Mouse (Mus musculus) heart, embryonic 14.5 days (tissue): ENCODE measurements around the gene 3110040N11Rik. TPM values are rescaled to one million over a fixed set of nuclear protein-coding genes. Genes with fewer than 3 reads are reported as not detected.
A peak's percentile ranks its signal among the peaks of the same experiment; 100 is the strongest.

Experiments used
- ATAC-seq: fragments of 200-750 bp; cut with Nextera tagmentation; 2 replicates; pipeline ENCODE4 v1.8.0; 2017; ENCODE audit warnings: low read depth, moderate TSS enrichment; ENCODE audit not compliant: insufficient number of reproducible peaks, insufficient read depth, low FRiP score
- H3K27ac ChIP-seq, 2 experiments: fragments of 200-500 bp in 1 of 2; fragments of 300-500 bp in 1 of 2; sonication (generic) in 1 of 2; replicated peaks in 1 of 2; 2 replicates each; pipeline ENCODE4 v1.5.1; 2012 to 2014; ENCODE audit warnings: low read depth in 2 of 2, low read length in 2 of 2, control low read depth in 1 of 2, mild to moderate bottlenecking in 1 of 2, mixed read lengths in 1 of 2; ENCODE audit not compliant: control insufficient read depth in 1 of 2, insufficient read depth in 1 of 2
- H3K27me3 ChIP-seq: fragments of 300-500 bp; sonication (generic); 2 replicates; pipeline ENCODE4 v1.6.1; 2014; ENCODE audit warnings: mild to moderate bottlenecking, low read length, control low read depth; ENCODE audit not compliant: control insufficient read depth, insufficient read depth
- H3K36me3 ChIP-seq: fragments of 300-500 bp; sonication (generic); 2 replicates; pipeline ENCODE4 v1.6.1; 2014; ENCODE audit warnings: mild to moderate bottlenecking, control low read depth, low read length, mixed read lengths; ENCODE audit not compliant: control insufficient read depth, insufficient read depth
- H3K4me1 ChIP-seq, 2 experiments: fragments of 200-500 bp in 1 of 2; fragments of 300-500 bp in 1 of 2; sonication (generic) in 1 of 2; 2 replicates each; pipeline ENCODE4 v1.6.1; 2012 to 2014; ENCODE audit warnings: low read length in 2 of 2, control low read depth in 1 of 2, mixed read lengths in 1 of 2; ENCODE audit not compliant: control insufficient read depth in 2 of 2, insufficient read depth in 2 of 2
- H3K4me2 ChIP-seq: fragments of 300-500 bp; sonication (generic); 2 replicates; pipeline ENCODE4 v1.6.1; 2014; ENCODE audit warnings: mild to moderate bottlenecking, low read length
- H3K4me3 ChIP-seq, 2 experiments: fragments of 200-500 bp in 1 of 2; fragments of 300-500 bp in 1 of 2; sonication (generic) in 1 of 2; 2 replicates each; pipeline ENCODE4 v1.5.1; 2012 to 2014; ENCODE audit warnings: low read length in 2 of 2, mild to moderate bottlenecking in 2 of 2, control low read depth in 1 of 2, low read depth in 1 of 2, moderate library complexity in 1 of 2; ENCODE audit not compliant: control insufficient read depth in 1 of 2, insufficient read depth in 1 of 2
- H3K9ac ChIP-seq: fragments of 300-500 bp; sonication (generic); 2 replicates; pipeline ENCODE4 v1.6.1; 2014; ENCODE audit warnings: mild to moderate bottlenecking, low read length
- H3K9me3 ChIP-seq: fragments of 300-500 bp; sonication (generic); 2 replicates; pipeline ENCODE4 v1.6.1; 2016; ENCODE audit warnings: low read length, control low read depth; ENCODE audit not compliant: control insufficient read depth
- WGBS: fragments of 180-500 bp; shearing (Covaris S2); extraction: QIAGEN DNeasy Blood & Tissue Kit; methylation state at CpG from one replicate; pipeline ENCODE4 v1.1.7; 2014; 5-methylcytosine and 5-hydroxymethylcytosine counted together
- polyA plus RNA-seq: library from polyadenylated mRNA; unstranded; fragments of >200 nt; fragmentation: Nextera tagmentation; extraction: Ambion mirVana; gene quantifications from 2 replicates; pipeline ENCODE4 v1.2.1, GENCODE M21; 2014

The 3110040N11Rik gene
- polyA plus RNA-seq, 1 experiment from 2014 or later = 33.9 TPM

GRCm38 (mm10) chr7:81763110-81763845, 26.0 kb downstream of the 3110040N11Rik start:
- H3K27ac ChIP-seq = peak overlapping the region; percentile 64 to 78
- no peaks in the 10 kb centered on the region for H3K9me3 ChIP-seq
- H3K9ac ChIP-seq = peak overlapping the region; percentile 90
- H3K27me3 ChIP-seq = no peaks in the 10 kb centered on the region
- H3K4me2 ChIP-seq = peak overlapping the region; percentile 95
- ATAC-seq = peak; percentile 52; the same call in 1 of the 2 replicates
- H3K4me1 ChIP-seq = peaks cover 2 to 12% of the 10 kb centered on the region in 2 experiments; a peak in 3 of 4 replicates
- H3K36me3 ChIP-seq = no peaks in the 10 kb centered on the region
- peak overlapping the region; percentile 92 to 97 for H3K4me3 ChIP-seq
- WGBS = 2% methylated on average over 60 of the region's 60 CpGs

- WGBS = under 1% methylated on average over 53 of the region's 56 CpGs
Observed at GRCm38 (mm10) chr7:81762180-81763109, 26.8 kb downstream of the 3110040N11Rik start, which contains the start of gene Ramac. Ramac (plus strand) TSS chr7:81762925.

GRCm38 (mm10) chr7:81747956-81748355, 41.3 kb downstream of the 3110040N11Rik start:
- H3K9ac ChIP-seq = no peak overlapping the region
- ATAC-seq = no peak
- 81% methylated on average over 3 of the region's 3 CpGs for WGBS
- H3K9me3 ChIP-seq = no peaks in the 10 kb centered on the region
- peaks cover 0 to 8% of the 10 kb centered on the region in 2 experiments; a peak in 2 of 4 replicates for H3K4me1 ChIP-seq
- H3K4me2 ChIP-seq = no peak overlapping the region
- H3K4me3 ChIP-seq = no peak overlapping the region
- H3K27ac ChIP-seq = no peak overlapping the region
- H3K36me3 ChIP-seq = no peaks in the 10 kb centered on the region
- no peaks in the 10 kb centered on the region for H3K27me3 ChIP-seq

More at GRCm38 (mm10) chr7:81762180-81763109, 26.8 kb downstream of the 3110040N11Rik start, which contains the start of gene Ramac:
- Histone ChIP-seq H3K9me3 (no peaks in the 10 kb centered on the region), H3K27me3 (no peaks in the 10 kb centered on the region), H3K4me3 (peak within 1 kb of the TSS; percentile 92 to 97), H3K4me2 (peak within 1 kb of the TSS; percentile 95), H3K4me1 (peaks cover 2 to 12% of the 10 kb centered on the region in 2 experiments; a peak in 3 of 4 replicates), H3K27ac (peak within 1 kb of the TSS; percentile 71 to 78), H3K9ac (peak within 1 kb of the TSS; percentile 90), H3K36me3 (no peaks in the 10 kb centered on the region)
- peak; percentile 92 for ATAC-seq

GRCm38 (mm10) chr7:81744145-81744544, 45.1 kb downstream of the 3110040N11Rik start:
- no peaks in the 10 kb centered on the region for H3K27me3 ChIP-seq
- no peak overlapping the region for H3K9ac ChIP-seq
- H3K9me3 ChIP-seq = no peaks in the 10 kb centered on the region
- 46% methylated on average over 4 of the region's 4 CpGs for WGBS
- no peaks in the 10 kb centered on the region for H3K36me3 ChIP-seq
- H3K4me2 ChIP-seq = no peak overlapping the region
- H3K27ac ChIP-seq = no peak overlapping the region
- ATAC-seq = no peak
- no peak overlapping the region for H3K4me3 ChIP-seq
- H3K4me1 ChIP-seq = peaks cover 0 to 8% of the 10 kb centered on the region in 2 experiments; a peak in 2 of 4 replicates

- Histone ChIP-seq H3K27ac (no peak overlapping the region), H3K9me3 (no peaks in the 10 kb centered on the region), H3K36me3 (no peaks in the 10 kb centered on the region), H3K4me2 (no peak overlapping the region), H3K4me1 (peaks cover 0 to 8% of the 10 kb centered on the region in 2 experiments; a peak in 2 of 4 replicates), H3K27me3 (no peaks in the 10 kb centered on the region), H3K4me3 (no peak overlapping the region), H3K9ac (no peak overlapping the region)
- WGBS = 86% methylated on average over 7 of the region's 7 CpGs
- ATAC-seq = no peak
Observed at GRCm38 (mm10) chr7:81740010-81740409, 49.3 kb downstream of the 3110040N11Rik start.

GRCm38 (mm10) chr7:81738720-81739385, 50.4 kb downstream of the 3110040N11Rik start:
- Histone ChIP-seq H3K9me3 (no peaks in the 10 kb centered on the region), H3K4me2 (no peak overlapping the region), H3K4me3 (no peak overlapping the region), H3K9ac (no peak overlapping the region), H3K27ac (no peak overlapping the region), H3K27me3 (no peaks in the 10 kb centered on the region), H3K36me3 (no peaks in the 10 kb centered on the region), H3K4me1 (peaks cover 0 to 5% of the 10 kb centered on the region in 2 experiments; a peak in 2 of 4 replicates)
- 68% methylated on average over 8 of the region's 8 CpGs for WGBS
- no peak for ATAC-seq
